Mouse (Mus musculus): ENCODE results near the gene Xkrx. TPM values are rescaled to one million over a fixed set of nuclear protein-coding genes. Genes with fewer than 3 reads are reported as not detected.
"Not testable (repeated sequence)": the region's sequence is repeated elsewhere in the genome, so short reads cannot be mapped to it uniquely, and the experiment has no call there.

Xkrx gene
- 0.07 and 0.18 TPM in 2 replicates for polyA plus RNA-seq (2015; fragmentation: Nextera tagmentation; extraction: Ambion mirVana)

DNA sequence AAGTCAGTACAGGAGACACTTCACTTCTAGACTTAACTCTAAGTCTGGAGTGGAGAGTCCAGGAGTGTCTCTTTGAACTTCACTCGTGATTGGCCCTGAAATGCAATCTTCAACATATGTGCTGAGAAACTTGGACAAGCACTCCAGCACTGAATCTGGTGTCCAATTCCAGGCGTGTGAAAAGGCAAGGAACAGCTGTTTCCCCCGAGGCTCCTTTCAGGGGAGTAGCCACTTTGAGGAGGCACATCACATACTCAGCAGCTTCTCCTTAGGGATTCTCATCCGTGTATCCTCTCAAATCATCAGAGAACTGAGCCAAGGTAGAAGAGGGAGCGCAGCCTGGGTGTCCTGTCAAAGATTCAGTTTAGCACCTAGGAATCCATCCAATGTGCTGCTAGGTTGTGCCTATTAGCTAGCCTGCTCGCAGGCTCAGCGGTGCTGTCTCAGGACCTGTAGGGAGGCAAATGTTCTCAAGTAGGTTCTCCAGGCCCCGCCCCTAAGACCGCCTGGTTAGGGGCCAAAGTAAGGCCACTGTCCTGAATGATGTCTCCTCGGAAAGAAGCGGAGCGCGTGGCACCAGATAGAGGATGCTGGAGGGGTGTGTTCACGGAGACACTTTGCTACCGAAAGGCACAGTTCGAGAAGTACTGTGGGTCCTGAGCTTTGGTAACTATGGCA lies at the start of gene Xkrx:
Xkrx (minus strand) TSS at position 34 of the 678 bp plus-strand sequence.
- WGBS, result 39% methylated on average over 16 of the region's 16 CpGs
- no peaks in the 10 kb centered on the region for H3K4me1 ChIP-seq (replicated peaks; ENCODE audit: control insufficient read depth, insufficient read depth, low read length)
- peak within 1 kb of the TSS; percentile 46 for H3K4me2 ChIP-seq (replicated peaks; ENCODE audit: low read depth)
- H3K9me3 ChIP-seq (ENCODE audit: control insufficient read depth), result no peaks in the 10 kb centered on the region
- H3K9ac ChIP-seq (ENCODE audit: low read depth, low read length), result no peak within 1 kb of the TSS
- H3K27ac ChIP-seq (ENCODE audit: low read depth, low read length), result no peak within 1 kb of the TSS
- no peak for ATAC-seq
- H3K36me3 ChIP-seq (ENCODE audit: control insufficient read depth, insufficient read depth), result no peaks in the 10 kb centered on the region
- no peak for TF ChIP-seq CTCF (IDR thresholded peaks at IDR 0.05; ENCODE audit: low read depth)
- no peaks in the 10 kb centered on the region; the same call in 1 of the 2 replicates for H3K27me3 ChIP-seq (replicated peaks; ENCODE audit: control insufficient read depth, insufficient read depth, low read length)
- 0 out of 2 replicates have a peak within 1 kb of the TSS, but pooled peaks have one; percentile 3 for H3K4me3 ChIP-seq (ENCODE audit: low read depth, low read length)

DNA sequence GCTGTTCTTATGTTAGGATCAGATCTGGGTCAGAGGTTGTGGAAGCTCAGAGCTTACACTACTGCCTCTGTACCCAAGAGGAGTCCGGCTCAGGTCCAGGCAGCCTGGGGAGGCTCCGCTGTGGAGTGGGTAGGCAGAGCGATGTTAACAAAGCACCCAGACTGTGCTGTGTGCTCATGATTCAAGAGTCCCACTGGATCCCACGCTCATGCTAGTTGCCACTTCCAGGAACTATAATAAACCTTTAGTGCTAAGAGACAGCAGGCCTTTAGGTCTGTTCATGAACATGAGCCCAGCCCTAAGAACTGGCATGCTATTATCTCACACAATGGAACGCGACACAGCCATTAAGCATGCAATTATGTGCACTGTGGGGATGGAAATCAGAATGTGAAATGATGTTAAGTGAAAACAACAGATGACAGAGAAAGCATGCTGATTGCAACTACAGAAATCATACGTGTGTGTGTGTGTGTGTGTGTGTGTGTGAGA lies 49.3 kb upstream of the Xkrx start:
- Histone ChIP-seq H3K9me3 (ENCODE audit: control insufficient read depth) (no peaks in the 10 kb centered on the region), H3K4me1 (replicated peaks; ENCODE audit: control insufficient read depth, insufficient read depth, low read length) (no peaks in the 10 kb centered on the region), H3K4me2 (replicated peaks; ENCODE audit: low read depth) (no peak overlapping the region), H3K9ac (ENCODE audit: low read depth, low read length) (no peak overlapping the region), H3K4me3 (ENCODE audit: low read depth, low read length) (no peak overlapping the region), H3K27ac (ENCODE audit: low read depth, low read length) (no peak overlapping the region), H3K27me3 (replicated peaks; ENCODE audit: control insufficient read depth, insufficient read depth, low read length) (no peaks in the 10 kb centered on the region), H3K36me3 (ENCODE audit: control insufficient read depth, insufficient read depth) (no peaks in the 10 kb centered on the region)
- WGBS, result 95% methylated on average over 7 of the region's 7 CpGs
- no peak for ATAC-seq
- TF ChIP-seq CTCF (IDR thresholded peaks at IDR 0.05; ENCODE audit: low read depth), result no peak

DNA sequence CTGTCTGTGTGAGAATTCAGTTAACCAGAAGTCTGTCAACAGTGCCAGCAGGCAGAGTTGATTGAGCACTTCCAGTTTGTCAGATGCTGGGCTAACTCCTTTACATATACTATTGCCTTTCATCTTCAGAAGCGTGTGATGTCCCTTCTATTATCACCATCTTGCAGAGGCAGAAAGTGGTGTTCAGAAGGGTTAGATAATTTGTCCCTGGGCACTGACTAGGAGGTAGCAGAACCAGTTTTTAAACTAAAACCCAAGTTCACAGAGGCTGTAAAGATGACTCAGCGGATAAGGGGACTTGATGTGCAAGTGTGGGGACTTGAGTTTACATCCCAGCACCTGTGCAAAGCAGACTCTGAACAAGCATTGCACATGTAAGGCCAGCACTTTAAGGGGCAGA lies 46.6 kb upstream of the Xkrx start:
- 63% methylated on average over 2 of the region's 2 CpGs for WGBS
- Histone ChIP-seq H3K36me3 (ENCODE audit: control insufficient read depth, insufficient read depth) (no peaks in the 10 kb centered on the region), H3K4me3 (ENCODE audit: low read depth, low read length) (no peak overlapping the region), H3K4me2 (replicated peaks; ENCODE audit: low read depth) (no peak overlapping the region), H3K4me1 (replicated peaks; ENCODE audit: control insufficient read depth, insufficient read depth, low read length) (no peaks in the 10 kb centered on the region), H3K27me3 (replicated peaks; ENCODE audit: control insufficient read depth, insufficient read depth, low read length) (no peaks in the 10 kb centered on the region), H3K9me3 (ENCODE audit: control insufficient read depth) (no peaks in the 10 kb centered on the region), H3K27ac (ENCODE audit: low read depth, low read length) (no peak overlapping the region), H3K9ac (ENCODE audit: low read depth, low read length) (no peak overlapping the region)
- no peak for TF ChIP-seq CTCF (IDR thresholded peaks at IDR 0.05; ENCODE audit: low read depth)
- no peak for ATAC-seq

DNA sequence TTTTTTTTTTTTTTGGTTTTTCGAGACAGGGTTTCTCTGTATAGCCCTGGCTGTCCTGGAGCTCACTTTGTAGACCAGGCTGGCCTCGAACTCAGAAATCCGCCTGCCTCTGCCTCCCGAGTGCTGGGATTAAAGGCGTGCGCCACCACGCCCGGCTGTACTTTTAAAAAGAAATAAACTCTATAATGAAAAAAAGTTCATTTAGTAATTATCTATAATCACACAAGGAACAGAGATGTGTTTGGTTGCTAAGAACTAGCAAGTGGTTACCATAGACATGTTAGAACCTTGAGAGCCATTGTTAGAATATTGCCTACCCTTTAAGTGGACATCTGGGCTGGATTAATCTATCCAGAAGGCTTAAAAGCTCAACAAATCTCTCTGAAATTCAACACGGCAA lies 25.3 kb upstream of the Xkrx start, which contains the start of gene Arl13a:
Arl13a (plus strand) TSS at position 301 of the 400 bp plus-strand sequence.
- not testable (repeated sequence) for H3K4me2 ChIP-seq (replicated peaks; ENCODE audit: low read depth); H3K9me3 ChIP-seq (ENCODE audit: control insufficient read depth); H3K9ac ChIP-seq (ENCODE audit: low read depth, low read length); H3K36me3 ChIP-seq (ENCODE audit: control insufficient read depth, insufficient read depth); H3K4me3 ChIP-seq (ENCODE audit: low read depth, low read length); H3K27ac ChIP-seq (ENCODE audit: low read depth, low read length); H3K27me3 ChIP-seq (replicated peaks; ENCODE audit: control insufficient read depth, insufficient read depth, low read length); ATAC-seq; H3K4me1 ChIP-seq (replicated peaks; ENCODE audit: control insufficient read depth, insufficient read depth, low read length)
- 95% methylated on average over 9 of the region's 9 CpGs for WGBS

DNA sequence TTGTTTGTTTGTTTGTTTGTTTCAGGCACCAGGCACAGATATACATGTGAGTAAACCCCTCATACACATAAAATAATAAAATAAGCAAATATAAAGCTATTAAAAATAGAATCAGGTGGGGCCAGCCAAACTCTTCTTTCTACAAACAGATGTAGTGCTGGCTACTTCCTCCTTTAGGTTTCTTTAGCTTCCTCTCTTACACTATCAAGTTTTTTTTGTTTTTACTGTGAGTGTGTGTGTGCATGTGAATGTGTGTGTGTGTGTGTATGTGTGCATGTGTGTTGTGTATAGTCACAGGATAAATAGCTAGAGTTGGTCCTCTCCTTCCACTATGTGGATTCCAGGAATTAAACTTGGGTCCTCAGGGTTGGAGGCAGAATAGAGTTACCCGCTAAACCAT lies 12.8 kb upstream of the Xkrx start:
- H3K27me3 ChIP-seq (replicated peaks; ENCODE audit: control insufficient read depth, insufficient read depth, low read length), result no peaks in the 10 kb centered on the region
- no peak for TF ChIP-seq CTCF (IDR thresholded peaks at IDR 0.05; ENCODE audit: low read depth)

DNA sequence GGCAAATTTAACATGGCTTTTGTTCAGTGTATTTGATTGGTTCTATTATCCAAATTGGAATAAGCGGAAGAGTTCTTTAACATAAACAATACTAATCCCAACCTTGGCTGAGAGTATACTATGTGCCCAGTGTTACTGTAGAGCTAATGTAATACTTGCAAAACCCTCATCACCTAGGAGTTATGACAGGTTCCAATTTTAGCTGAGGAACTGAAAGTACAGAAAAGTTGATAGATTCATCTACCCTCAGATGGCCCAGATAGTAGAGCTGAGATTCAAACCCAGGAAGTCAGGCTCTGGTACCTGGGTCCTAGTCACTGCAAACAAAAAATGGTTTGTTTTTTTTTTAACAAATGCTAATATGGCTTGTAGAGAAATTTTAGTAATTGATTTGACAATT lies 8.7 kb upstream of the Xkrx start:
- Histone ChIP-seq H3K4me1 (replicated peaks; ENCODE audit: control insufficient read depth, insufficient read depth, low read length) (no peaks in the 10 kb centered on the region), H3K9me3 (ENCODE audit: control insufficient read depth) (no peaks in the 10 kb centered on the region), H3K4me3 (ENCODE audit: low read depth, low read length) (no peak overlapping the region), H3K4me2 (replicated peaks; ENCODE audit: low read depth) (no peak overlapping the region), H3K9ac (ENCODE audit: low read depth, low read length) (no peak overlapping the region), H3K27ac (ENCODE audit: low read depth, low read length) (no peak overlapping the region), H3K36me3 (ENCODE audit: control insufficient read depth, insufficient read depth) (no peaks in the 10 kb centered on the region), H3K27me3 (replicated peaks; ENCODE audit: control insufficient read depth, insufficient read depth, low read length) (no peaks in the 10 kb centered on the region)
- TF ChIP-seq CTCF (IDR thresholded peaks at IDR 0.05; ENCODE audit: low read depth), result no peak
- ATAC-seq, result no peak
- WGBS, result 86% methylated on average over 1 of the region's 1 CpGs

More for the DNA sequence above, 12.8 kb upstream of the Xkrx start:
- H3K9me3 ChIP-seq (ENCODE audit: control insufficient read depth), result no peaks in the 10 kb centered on the region
- H3K36me3 ChIP-seq (ENCODE audit: control insufficient read depth, insufficient read depth), result no peaks in the 10 kb centered on the region
- WGBS, result 88% methylated on average over 1 of the region's 1 CpGs
- H3K4me2 ChIP-seq (replicated peaks; ENCODE audit: low read depth), result no peak overlapping the region
- H3K4me3 ChIP-seq (ENCODE audit: low read depth, low read length), result no peak overlapping the region
- no peak for ATAC-seq
- no peak overlapping the region for H3K27ac ChIP-seq (ENCODE audit: low read depth, low read length)
- no peaks in the 10 kb centered on the region for H3K4me1 ChIP-seq (replicated peaks; ENCODE audit: control insufficient read depth, insufficient read depth, low read length)
- H3K9ac ChIP-seq (ENCODE audit: low read depth, low read length), result no peak overlapping the region
